Mouse (Mus musculus): ENCODE results near the gene Nrde2.

GRCm38 (mm10) chr12:100166939-100167338 lies 7.5 kb upstream of the Nrde2 start:
- TF ChIP-seq CTCF (IDR thresholded peaks at IDR 0.05): no peak
- no peak for TF ChIP-seq EP300 (IDR thresholded peaks at IDR 0.05)
